Mouse (Mus musculus): ENCODE data around the gene BC030499.

Gene BC030499

GRCm38 (mm10) chr11:78290654-78291053 is at the start of gene BC030499:
Gene BC030499, plus strand, starts transcription at chr11:78290841.
- no peak for DNase-seq (ENCODE audit: low spot score in 2 of 2)

- DNase-seq (ENCODE audit: low spot score in 2 of 2) = no peak
These were observed 45.4 kb upstream of the BC030499 start for GRCm38 (mm10) chr11:78245261-78245626.

GRCm38 (mm10) chr11:78245627-78246317 is 44.9 kb upstream of the BC030499 start, which contains the start of the genes Sdf2 and Supt6:
Gene Sdf2, plus strand, starts transcription at chr11:78245746.
Gene Supt6, minus strand, starts transcription at chr11:78245987.
- DNase-seq (ENCODE audit: low spot score in 2 of 2) = peak; percentile 76

GRCm38 (mm10) chr11:78246318-78247011 is 44.2 kb upstream of the BC030499 start:
- no peak for DNase-seq (ENCODE audit: low spot score in 2 of 2)

- DNase-seq (ENCODE audit: low spot score in 2 of 2) = no peak
These were observed 43.7 kb upstream of the BC030499 start for GRCm38 (mm10) chr11:78247012-78247348.

GRCm38 (mm10) chr11:78247727-78248140 is 42.9 kb upstream of the BC030499 start:
- no peak for DNase-seq (ENCODE audit: low spot score in 2 of 2)

GRCm38 (mm10) chr11:78256618-78257017 is 34.0 kb upstream of the BC030499 start:
- no peak for DNase-seq (ENCODE audit: low spot score in 2 of 2)

GRCm38 (mm10) chr11:78260489-78261258 is 30.0 kb upstream of the BC030499 start:
- no peak for DNase-seq (ENCODE audit: low spot score in 2 of 2)

- DNase-seq (ENCODE audit: low spot score in 2 of 2) = peak; percentile 91 to 96
These were observed 29.0 kb upstream of the BC030499 start, which contains the start of gene 2610507B11Rik for GRCm38 (mm10) chr11:78261380-78262352. Gene 2610507B11Rik, plus strand, starts transcription at chr11:78261752.

GRCm38 (mm10) chr11:78262550-78262949 is 28.1 kb upstream of the BC030499 start:
- DNase-seq (ENCODE audit: low spot score in 2 of 2) = peak; percentile 27 to 52

GRCm38 (mm10) chr11:78265571-78265970 is 25.1 kb upstream of the BC030499 start:
- no peak for DNase-seq (ENCODE audit: low spot score in 2 of 2)

- DNase-seq (ENCODE audit: low spot score in 2 of 2) = no peak
These were observed 18.7 kb upstream of the BC030499 start for GRCm38 (mm10) chr11:78271986-78272385.

- no peak for DNase-seq (ENCODE audit: low spot score in 2 of 2)
These were observed 15.0 kb upstream of the BC030499 start for GRCm38 (mm10) chr11:78275596-78275995.

- DNase-seq (ENCODE audit: low spot score in 2 of 2) = peak in 1 of 2 experiments; percentile 9
These were observed 14.5 kb upstream of the BC030499 start for GRCm38 (mm10) chr11:78276169-78276568.

GRCm38 (mm10) chr11:78278853-78279252 is 11.8 kb upstream of the BC030499 start:
- DNase-seq (ENCODE audit: low spot score in 2 of 2) = no peak

GRCm38 (mm10) chr11:78279586-78279985 is 11.1 kb upstream of the BC030499 start:
- DNase-seq (ENCODE audit: low spot score in 2 of 2) = no peak

GRCm38 (mm10) chr11:78289146-78289763 is 1.4 kb upstream of the BC030499 start:
- DNase-seq (ENCODE audit: low spot score in 2 of 2) = no peak

- no peak for DNase-seq (ENCODE audit: low spot score in 2 of 2)
These were observed 3.9 kb downstream of the BC030499 start for GRCm38 (mm10) chr11:78294585-78294984.

- no peak for DNase-seq (ENCODE audit: low spot score in 2 of 2)
These were observed 10.3 kb downstream of the BC030499 start for GRCm38 (mm10) chr11:78300917-78301316.

- DNase-seq (ENCODE audit: low spot score in 2 of 2) = peak; percentile 83 to 88
These were observed 10.9 kb downstream of the BC030499 start, which contains the start of gene Spag5 for GRCm38 (mm10) chr11:78301357-78302084. Gene Spag5, plus strand, starts transcription at chr11:78301529.
